Mouse (Mus musculus) forebrain, embryonic 10.5 days (tissue): Measurements from ENCODE around the gene Esx1. TPM values are rescaled to one million over a fixed set of nuclear protein-coding genes. Genes with fewer than 3 reads are reported as not detected.

Experiments used
- DNase-seq: peaks from one replicate; pipeline ENCODE4 v3.0.0-alpha.2; 2017; ENCODE audit warnings: low spot score; ENCODE audit errors: extremely low spot score
- H3K27ac ChIP-seq: fragments of 300-500 bp; sonication (generic); 2 replicates; pipeline ENCODE4 v1.5.1; 2016; ENCODE audit warnings: mild to moderate bottlenecking
- H3K27me3 ChIP-seq: fragments of 300-500 bp; sonication (generic); 2 replicates; pipeline ENCODE4 v1.6.1; 2016; ENCODE audit warnings: mild to moderate bottlenecking; ENCODE audit not compliant: poor library complexity, severe bottlenecking
- H3K36me3 ChIP-seq: fragments of 300-500 bp; sonication (generic); replicated peaks from 2 replicates; pipeline ENCODE4 v1.6.1; 2016; ENCODE audit warnings: mild to moderate bottlenecking, moderate library complexity
- H3K4me1 ChIP-seq: fragments of 300-500 bp; sonication (generic); 2 replicates; pipeline ENCODE4 v1.6.1; 2016
- H3K4me3 ChIP-seq: fragments of 300-500 bp; sonication (generic); 2 replicates; pipeline ENCODE4 v1.5.1; 2016; ENCODE audit warnings: mild to moderate bottlenecking, moderate library complexity
- H3K9me3 ChIP-seq: fragments of 300-500 bp; sonication (generic); 2 replicates; pipeline ENCODE4 v1.6.1; 2016; ENCODE audit warnings: mild to moderate bottlenecking, moderate library complexity
- WGBS: fragments of 180-500 bp; shearing (Covaris S2); methylation state at CpG from one replicate; pipeline ENCODE4 v1.1.7; 2016; 5-methylcytosine and 5-hydroxymethylcytosine counted together
- polyA plus RNA-seq: library from polyadenylated mRNA; unstranded; fragments of >200 nt; fragmentation: Nextera tagmentation; extraction: Ambion mirVana; gene quantifications from 2 replicates; pipeline ENCODE4 v1.2.1, GENCODE M21; 2016

The Esx1 gene
- polyA plus RNA-seq, 1 experiment from 2014 or later, result not detected

- peak; percentile 72 for DNase-seq
- H3K9me3 ChIP-seq, result peaks cover 5% of the 10 kb centered on the region; the same call in 1 of the 2 replicates
- no peaks in the 10 kb centered on the region for H3K36me3 ChIP-seq
- 22% methylated on average over 40 of the region's 40 CpGs for WGBS
- H3K27me3 ChIP-seq, result peaks cover 97% of the 10 kb centered on the region
- H3K4me3 ChIP-seq, result peak overlapping the region; percentile 19; the same call in 1 of the 2 replicates
- H3K4me1 ChIP-seq, result peaks cover 8% of the 10 kb centered on the region; the same call in 1 of the 2 replicates
- H3K27ac ChIP-seq, result no peak overlapping the region
Measured at GRCm38 (mm10) chrX:137118097-137118746, 3.7 kb downstream of the Esx1 start.

- Histone ChIP-seq H3K4me1 (no peaks in the 10 kb centered on the region), H3K36me3 (no peaks in the 10 kb centered on the region), H3K27me3 (peaks cover 52% of the 10 kb centered on the region), H3K4me3 (no peak overlapping the region), H3K27ac (no peak overlapping the region), H3K9me3 (no peaks in the 10 kb centered on the region)
- 7% methylated on average over 13 of the region's 13 CpGs for WGBS
- DNase-seq, result no peak
Measured at GRCm38 (mm10) chrX:137106498-137106897, 15.4 kb downstream of the Esx1 start.

DNA sequence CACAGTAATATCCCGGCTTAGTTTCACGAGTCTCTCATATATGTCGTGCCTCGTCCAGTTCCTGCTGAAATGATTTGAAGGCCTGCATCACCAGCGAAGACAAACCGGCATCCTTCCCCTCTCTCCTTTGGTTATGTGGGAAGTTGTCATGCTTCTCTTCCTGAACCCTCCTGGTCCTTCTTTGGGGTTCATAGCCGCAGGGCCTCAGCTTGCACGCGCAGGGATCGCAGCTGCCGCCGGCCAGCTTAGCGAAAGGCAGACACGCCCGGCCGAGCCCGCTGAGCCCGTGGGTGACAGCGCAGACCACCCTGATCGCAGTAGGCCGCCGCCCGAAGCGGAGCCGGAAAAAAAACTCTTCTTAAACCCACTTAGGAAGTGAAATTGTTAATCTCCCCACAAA lies 17.4 kb downstream of the Esx1 start:
- no peak overlapping the region for H3K4me3 ChIP-seq
- H3K4me1 ChIP-seq, result no peaks in the 10 kb centered on the region
- WGBS, result 15% methylated on average over 25 of the region's 25 CpGs
- no peak for DNase-seq
- no peak overlapping the region for H3K27ac ChIP-seq
- no peaks in the 10 kb centered on the region for H3K36me3 ChIP-seq
- no peaks in the 10 kb centered on the region for H3K9me3 ChIP-seq
- peaks cover 71% of the 10 kb centered on the region for H3K27me3 ChIP-seq

Other genes with a start within 250 kb of the Esx1 start
- not detected in 2 replicates for gene H2bfm, start 194.8 kb downstream of the Esx1 start, polyA plus RNA-seq
- 39.9 and 42.3 TPM in 2 replicates for gene Tmsb15b2, start 146.6 kb downstream of the Esx1 start, polyA plus RNA-seq
- 3.2 and 5.6 TPM in 2 replicates for gene Tmsb15l, start 145.2 kb downstream of the Esx1 start, polyA plus RNA-seq
- 16.3 and 17.4 TPM in 2 replicates for gene Tmsb15b1, start 145.2 kb downstream of the Esx1 start, polyA plus RNA-seq
- 53.7 and 62.2 TPM in 2 replicates for gene Zcchc18, start 128.9 kb downstream of the Esx1 start, polyA plus RNA-seq
- 11.1 and 12.3 TPM in 2 replicates for gene Slc25a53, start 83.8 kb downstream of the Esx1 start, polyA plus RNA-seq
- 15.5 and 17.2 TPM in 2 replicates for gene Fam199x, start 72.5 kb downstream of the Esx1 start, polyA plus RNA-seq